Mouse (Mus musculus) CH12.LX (cell line): ENCODE measurements around the gene Sprr2k.

Source experiments
- ETS1 ChIP-seq: conservative IDR thresholded peaks from 2 replicates; pipeline ENCODE4 v1.6.1; 2012; ENCODE audit warnings: low read depth, mild to moderate bottlenecking, inconsistent platforms, low read length, improper control_type of control experiment, moderate library complexity
- IRF4 ChIP-seq: IDR thresholded peaks from 2 replicates; pipeline ENCODE4 v1.6.1; 2014; ENCODE audit warnings: low read depth, mild to moderate bottlenecking, inconsistent platforms, low read length, improper control_type of control experiment
- POLR2A ChIP-seq: IDR thresholded peaks from 2 replicates; pipeline ENCODE4 v1.6.1; 2011; ENCODE audit warnings: low read depth, mild to moderate bottlenecking, improper control_type of control experiment, low read length
- ZKSCAN1 ChIP-seq: IDR thresholded peaks from 2 replicates; pipeline ENCODE4 v1.6.1; 2012; ENCODE audit warnings: low read depth, inconsistent platforms, low read length, improper control_type of control experiment, borderline replicate concordance

- no peak for TF ChIP-seq POLR2A
- no peak for TF ChIP-seq ZKSCAN1
- TF ChIP-seq ETS1: no peak
- TF ChIP-seq IRF4: no peak
Observed at GRCm38 (mm10) chr3:92407691-92408090, 24.7 kb upstream of the Sprr2k start, which contains the start of gene Sprr2i.
